Mouse (Mus musculus) forebrain, postnatal 0 days (tissue): ENCODE data around the gene Cox6b2. TPM values are rescaled to one million over a fixed set of nuclear protein-coding genes. Genes with fewer than 3 reads are reported as not detected.
A peak's percentile ranks its signal among the peaks of the same experiment; 100 is the strongest.

Experiments
- ATAC-seq: fragments of 200-750 bp; cut with Nextera tagmentation; 2 replicates; pipeline ENCODE4 v1.8.0; 2017; ENCODE audit warnings: mild to moderate bottlenecking, moderate library complexity
- DNase-seq: peaks from one replicate; pipeline ENCODE4 v3.0.0-alpha.2; 2015
- H3K27ac ChIP-seq: fragments of 300-500 bp; sonication (generic); 2 replicates; pipeline ENCODE4 v1.5.1; 2014; ENCODE audit warnings: low read depth, mild to moderate bottlenecking, antibody characterized with exemption, low read length, moderate library complexity, mixed read lengths
- H3K27me3 ChIP-seq: fragments of 300-500 bp; sonication (generic); 2 replicates; pipeline ENCODE4 v1.6.1; 2014; ENCODE audit warnings: mild to moderate bottlenecking, low read length, mixed read lengths; ENCODE audit not compliant: insufficient read depth
- H3K36me3 ChIP-seq: fragments of 300-500 bp; sonication (generic); 2 replicates; pipeline ENCODE4 v1.6.1; 2014; ENCODE audit warnings: mild to moderate bottlenecking, moderate library complexity; ENCODE audit not compliant: insufficient read depth
- H3K4me1 ChIP-seq: fragments of 300-500 bp; sonication (generic); 2 replicates; pipeline ENCODE4 v1.6.1; 2014; ENCODE audit warnings: antibody characterized with exemption; ENCODE audit not compliant: insufficient read depth
- H3K4me2 ChIP-seq: fragments of 300-500 bp; sonication (generic); 2 replicates; pipeline ENCODE4 v1.6.1; 2014; ENCODE audit warnings: low read depth, mild to moderate bottlenecking, moderate library complexity
- H3K4me3 ChIP-seq: fragments of 300-500 bp; sonication (generic); 2 replicates; pipeline ENCODE4 v1.5.1; 2014; ENCODE audit warnings: low read depth, low read length, mixed read lengths
- H3K9ac ChIP-seq: fragments of 300-500 bp; sonication (generic); 2 replicates; pipeline ENCODE4 v1.6.1; 2014; ENCODE audit warnings: mild to moderate bottlenecking
- H3K9me3 ChIP-seq: fragments of 300-500 bp; sonication (generic); 2 replicates; pipeline ENCODE4 v1.6.1; 2016; ENCODE audit warnings: low read length
- CTCF ChIP-seq: sonication (generic); IDR thresholded peaks from 2 replicates; pipeline ENCODE4 v1.5.1; 2016; ENCODE audit warnings: antibody characterized with exemption, control low read depth, low read depth
- WGBS: fragments of 180-500 bp; shearing (Covaris S2); extraction: QIAGEN DNeasy Blood & Tissue Kit; methylation state at CpG from one replicate; pipeline ENCODE4 v1.1.7; 2014; 5-methylcytosine and 5-hydroxymethylcytosine counted together
- polyA plus RNA-seq: library from polyadenylated mRNA; unstranded; fragments of >200 nt; fragmentation: Nextera tagmentation; extraction: Ambion mirVana; gene quantifications from 2 replicates; pipeline ENCODE4 v1.2.1, GENCODE M21; 2015
- total RNA-seq: library from RNA; depleted of rRNA; stranded (reverse); fragments of >200 nt; gene quantifications from 2 replicates; pipeline ENCODE4 v1.2.3, GENCODE M21; 2014; rRNA removed

The Cox6b2 gene
- total and polyA plus RNA-seq, 2 experiments from 2014 or later, result 3.8 to 23.3 TPM

DNA sequence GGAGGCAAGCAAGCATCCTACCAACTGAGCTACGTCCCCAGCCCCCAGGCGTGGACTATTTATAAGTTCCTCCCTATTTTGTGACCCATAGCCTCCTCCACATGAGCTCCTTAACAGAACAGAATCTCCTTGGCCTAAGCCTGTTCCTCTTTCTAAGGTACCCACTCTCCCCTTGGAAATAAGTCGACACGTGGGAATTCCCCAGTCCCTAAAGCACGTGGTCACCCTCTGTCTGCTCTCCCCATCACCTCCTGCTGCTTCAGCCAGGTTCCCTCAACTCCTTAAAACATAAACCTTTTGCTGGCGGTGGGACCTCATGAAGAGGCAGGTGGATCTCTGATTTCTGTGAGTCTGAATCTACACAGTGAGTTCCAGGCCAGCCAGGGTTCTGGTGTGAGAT lies 35.9 kb downstream of the Cox6b2 start:
- Histone ChIP-seq H3K4me2 (no peak overlapping the region), H3K4me3 (no peak overlapping the region), H3K36me3 (peaks cover 43% of the 10 kb centered on the region), H3K27ac (no peak overlapping the region), H3K9ac (no peak overlapping the region), H3K4me1 (no peaks in the 10 kb centered on the region), H3K9me3 (no peaks in the 10 kb centered on the region), H3K27me3 (no peaks in the 10 kb centered on the region)
- no peak for TF ChIP-seq CTCF
- DNase-seq (no peak), ATAC-seq (0 out of 2 replicates have a peak, but pooled peaks have one; percentile 18)
- WGBS, result 65% methylated on average over 6 of the region's 6 CpGs

DNA sequence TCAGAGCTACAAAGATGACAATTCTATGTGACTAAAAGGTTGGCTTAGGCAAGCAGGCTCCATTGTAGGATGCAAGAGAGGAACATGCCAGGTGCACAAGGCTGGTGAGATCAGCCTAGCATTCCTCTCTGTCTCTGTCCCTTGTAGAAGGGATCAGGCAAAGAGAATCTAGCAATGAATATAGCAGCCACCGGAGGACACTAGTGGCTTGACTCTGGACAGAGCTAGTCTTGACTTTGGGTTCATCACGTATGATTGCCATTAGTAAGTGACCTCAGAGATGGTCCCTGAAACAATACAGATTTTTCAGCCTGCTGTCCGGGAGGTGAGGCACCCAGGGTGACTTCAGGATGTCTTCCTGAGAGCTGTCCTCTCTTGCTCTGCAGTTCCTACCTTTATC lies 40.3 kb downstream of the Cox6b2 start:
- peaks cover 83% of the 10 kb centered on the region for H3K36me3 ChIP-seq
- 0 out of 2 replicates have a peak, but pooled peaks have one; percentile 13 for TF ChIP-seq CTCF
- DNase-seq (no peak), ATAC-seq (no peak)
- H3K4me1 ChIP-seq, result no peaks in the 10 kb centered on the region
- no peaks in the 10 kb centered on the region for H3K27me3 ChIP-seq
- no peak overlapping the region for H3K9ac ChIP-seq
- H3K4me3 ChIP-seq, result no peak overlapping the region
- H3K4me2 ChIP-seq, result no peak overlapping the region
- H3K9me3 ChIP-seq, result no peaks in the 10 kb centered on the region
- WGBS, result 90% methylated on average over 3 of the region's 3 CpGs
- no peak overlapping the region for H3K27ac ChIP-seq

DNA sequence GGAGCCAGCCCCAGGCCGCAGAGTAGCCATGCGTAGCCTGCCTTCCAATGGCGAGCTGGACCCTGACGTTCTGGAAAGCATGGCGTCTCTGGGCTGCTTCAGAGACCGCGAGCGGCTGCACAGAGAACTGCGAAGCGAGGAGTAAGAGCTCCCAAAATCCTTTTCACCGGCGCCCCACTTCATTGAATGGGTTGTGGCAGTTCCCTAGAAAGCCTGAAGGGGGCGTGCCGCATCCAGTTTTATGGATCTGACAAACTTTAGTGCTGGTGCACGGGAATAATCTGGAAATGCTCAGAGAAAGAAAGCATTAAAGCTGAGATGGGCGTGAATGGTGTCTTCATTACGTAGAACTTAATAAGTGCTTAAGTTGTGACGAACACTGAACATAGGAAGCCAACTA lies 47.8 kb downstream of the Cox6b2 start:
- no peaks in the 10 kb centered on the region for H3K27me3 ChIP-seq
- no peak overlapping the region for H3K4me2 ChIP-seq
- ATAC-seq (0 out of 2 replicates have a peak, but pooled peaks have one; percentile 14), DNase-seq (peak; percentile 66)
- H3K27ac ChIP-seq, result no peak overlapping the region
- H3K4me3 ChIP-seq, result no peak overlapping the region
- no peak overlapping the region for H3K9ac ChIP-seq
- peaks cover 86% of the 10 kb centered on the region for H3K36me3 ChIP-seq
- peak; percentile 70 for TF ChIP-seq CTCF
- WGBS, result 31% methylated on average over 18 of the region's 18 CpGs
- H3K9me3 ChIP-seq, result no peaks in the 10 kb centered on the region
- no peaks in the 10 kb centered on the region for H3K4me1 ChIP-seq

DNA sequence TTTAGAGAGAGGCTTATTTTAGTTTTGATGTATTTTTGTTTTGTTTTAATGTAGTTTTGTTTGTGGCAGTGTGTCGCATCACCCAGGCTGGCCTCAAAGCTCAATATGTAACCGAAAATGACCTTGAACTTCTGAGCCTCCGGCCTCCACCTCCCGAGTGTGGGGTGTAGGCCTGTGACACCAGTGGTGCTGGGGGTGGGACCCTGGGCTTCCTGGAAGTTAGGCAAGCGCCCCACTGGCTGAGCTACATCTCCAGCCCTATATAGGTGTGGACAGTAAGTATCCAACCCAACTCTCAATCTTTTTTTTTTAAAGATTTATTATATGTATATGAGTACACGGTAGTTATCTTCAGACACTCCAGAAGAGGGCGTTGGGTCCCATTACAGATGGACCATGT lies 49.7 kb downstream of the Cox6b2 start:
- Histone ChIP-seq H3K4me3 (no peak overlapping the region), H3K36me3 (peaks cover 85% of the 10 kb centered on the region), H3K4me2 (no peak overlapping the region), H3K27me3 (no peaks in the 10 kb centered on the region), H3K4me1 (no peaks in the 10 kb centered on the region), H3K9me3 (no peaks in the 10 kb centered on the region), H3K9ac (no peak overlapping the region), H3K27ac (no peak overlapping the region)
- 95% methylated on average over 7 of the region's 7 CpGs for WGBS
- ATAC-seq (no peak), DNase-seq (no peak)
- no peak for TF ChIP-seq CTCF

DNA sequence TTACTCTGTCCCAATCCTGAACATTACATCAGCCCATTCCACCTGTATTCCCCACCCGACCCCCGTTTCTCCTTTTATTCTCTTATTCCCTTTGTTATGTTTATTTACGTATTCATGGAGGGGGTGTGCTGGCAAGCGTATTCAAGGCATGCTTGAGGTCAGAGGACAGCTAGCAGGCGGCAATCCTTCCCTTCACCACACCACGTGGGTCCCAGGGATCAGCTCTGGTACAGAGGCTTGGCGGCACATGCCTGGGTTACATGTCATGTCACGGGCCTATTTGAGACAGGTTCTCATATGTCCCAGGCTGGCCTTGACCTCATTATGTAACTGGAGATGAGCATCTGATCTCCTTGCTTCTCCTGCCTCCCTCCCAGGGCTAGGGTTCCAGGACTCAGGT lies 50.6 kb downstream of the Cox6b2 start:
- DNase-seq (no peak), ATAC-seq (no peak)
- Histone ChIP-seq H3K36me3 (peaks cover 85% of the 10 kb centered on the region), H3K9me3 (no peaks in the 10 kb centered on the region), H3K9ac (no peak overlapping the region), H3K4me2 (no peak overlapping the region), H3K4me1 (no peaks in the 10 kb centered on the region), H3K27me3 (no peaks in the 10 kb centered on the region), H3K27ac (no peak overlapping the region), H3K4me3 (no peak overlapping the region)
- no peak for TF ChIP-seq CTCF
- 38% methylated on average over 8 of the region's 8 CpGs for WGBS

Other genes starting within 250 kb of the Cox6b2 start
- 0.77 and 2.9 TPM in 2 replicates for gene Tnnt1, start 236.7 kb downstream of the Cox6b2 start, total RNA-seq
- gene Tnnt1, start 236.7 kb downstream of the Cox6b2 start, polyA plus RNA-seq, result 3.4 and 3.9 TPM in 2 replicates
- 0.62 and 3.6 TPM in 2 replicates for gene Tnni3, start 228.9 kb downstream of the Cox6b2 start, total RNA-seq
- 0.89 and 1.2 TPM in 2 replicates for gene Tnni3, start 228.9 kb downstream of the Cox6b2 start, polyA plus RNA-seq
- 0.62 and 2.2 TPM in 2 replicates for gene Dnaaf3, start 220.6 kb downstream of the Cox6b2 start, total RNA-seq
- 1.3 and 2.0 TPM in 2 replicates for gene Dnaaf3, start 220.6 kb downstream of the Cox6b2 start, polyA plus RNA-seq
- gene Syt5, start 205.6 kb downstream of the Cox6b2 start, total RNA-seq, result 170 and 231 TPM in 2 replicates
- gene Syt5, start 205.6 kb downstream of the Cox6b2 start, polyA plus RNA-seq, result 301 and 305 TPM in 2 replicates
- 0.54 and 2.9 TPM in 2 replicates for gene Ptprh, start 149.1 kb downstream of the Cox6b2 start, total RNA-seq
- 1.0 and 1.1 TPM in 2 replicates for gene Ptprh, start 149.1 kb downstream of the Cox6b2 start, polyA plus RNA-seq
- 10.8 and 11.8 TPM in 2 replicates for gene Tmem86b, start 121.7 kb downstream of the Cox6b2 start, total RNA-seq
- gene Tmem86b, start 121.7 kb downstream of the Cox6b2 start, polyA plus RNA-seq, result 0.64 and 0.70 TPM in 2 replicates
- gene Ppp6r1, start 94.1 kb downstream of the Cox6b2 start, total RNA-seq, result 89.3 and 99.1 TPM in 2 replicates
- gene Ppp6r1, start 94.1 kb downstream of the Cox6b2 start, polyA plus RNA-seq, result 5.1 and 8.3 TPM in 2 replicates
- gene Hspbp1, start 68.0 kb downstream of the Cox6b2 start, total RNA-seq, result 188 and 219 TPM in 2 replicates
- 206 and 214 TPM in 2 replicates for gene Hspbp1, start 68.0 kb downstream of the Cox6b2 start, polyA plus RNA-seq
- gene Brsk1, start 62.5 kb downstream of the Cox6b2 start, total RNA-seq, result 188 and 205 TPM in 2 replicates
- 4.6 and 6.2 TPM in 2 replicates for gene Brsk1, start 62.5 kb downstream of the Cox6b2 start, polyA plus RNA-seq
- not detected in 2 replicates for gene Tmem150b, start 27.8 kb downstream of the Cox6b2 start, total RNA-seq
- 0.18 TPM in 1 of 2 replicates, not detected in the other for gene Tmem150b, start 27.8 kb downstream of the Cox6b2 start, polyA plus RNA-seq
- 36.8 and 59.1 TPM in 2 replicates for gene Kmt5c, start 13.0 kb downstream of the Cox6b2 start, total RNA-seq
- 32.3 and 35.1 TPM in 2 replicates for gene Kmt5c, start 13.0 kb downstream of the Cox6b2 start, polyA plus RNA-seq
- not detected in 2 replicates for gene Fam71e2, start 18.2 kb upstream of the Cox6b2 start, total RNA-seq
- not detected in 2 replicates for gene Fam71e2, start 18.2 kb upstream of the Cox6b2 start, polyA plus RNA-seq
- 1.2 and 2.6 TPM in 2 replicates for gene Il11, start 29.8 kb upstream of the Cox6b2 start, total RNA-seq
- 1.2 and 2.1 TPM in 2 replicates for gene Il11, start 29.8 kb upstream of the Cox6b2 start, polyA plus RNA-seq
- not detected in 2 replicates for gene Tmem190, start 29.8 kb upstream of the Cox6b2 start, total RNA-seq
- not detected in 2 replicates for gene Tmem190, start 29.8 kb upstream of the Cox6b2 start, polyA plus RNA-seq
- gene Tmem238, start 36.6 kb upstream of the Cox6b2 start, total RNA-seq, result 7.3 and 10.1 TPM in 2 replicates
- 13.3 and 15.0 TPM in 2 replicates for gene Tmem238, start 36.6 kb upstream of the Cox6b2 start, polyA plus RNA-seq
- gene Rpl28, start 39.8 kb upstream of the Cox6b2 start, total RNA-seq, result 161 and 191 TPM in 2 replicates
- 313 and 332 TPM in 2 replicates for gene Rpl28, start 39.8 kb upstream of the Cox6b2 start, polyA plus RNA-seq
- 300 and 347 TPM in 2 replicates for gene Ube2s, start 59.5 kb upstream of the Cox6b2 start, total RNA-seq
- gene Ube2s, start 59.5 kb upstream of the Cox6b2 start, polyA plus RNA-seq, result 232 and 259 TPM in 2 replicates
- gene Shisa7, start 91.6 kb upstream of the Cox6b2 start, total RNA-seq, result 52.4 and 66.6 TPM in 2 replicates
- gene Shisa7, start 91.6 kb upstream of the Cox6b2 start, polyA plus RNA-seq, result 6.8 and 9.4 TPM in 2 replicates
- 2.5 and 6.6 TPM in 2 replicates for gene Isoc2b, start 117.2 kb upstream of the Cox6b2 start, total RNA-seq
- gene Isoc2b, start 117.2 kb upstream of the Cox6b2 start, polyA plus RNA-seq, result 3.5 and 3.7 TPM in 2 replicates
- 4.8 and 4.9 TPM in 2 replicates for gene Isoc2a, start 124.1 kb upstream of the Cox6b2 start, total RNA-seq
- 0.26 and 0.39 TPM in 2 replicates for gene Isoc2a, start 124.1 kb upstream of the Cox6b2 start, polyA plus RNA-seq
- 0.48 and 0.85 TPM in 2 replicates for gene Gm36210, start 153.4 kb upstream of the Cox6b2 start, total RNA-seq
- gene Gm36210, start 153.4 kb upstream of the Cox6b2 start, polyA plus RNA-seq, result 0.29 and 0.47 TPM in 2 replicates
- 5.4 and 9.2 TPM in 2 replicates for gene Zfp628, start 162.1 kb upstream of the Cox6b2 start, total RNA-seq
- 5.8 and 6.0 TPM in 2 replicates for gene Zfp628, start 162.1 kb upstream of the Cox6b2 start, polyA plus RNA-seq
- 45.5 and 69.9 TPM in 2 replicates for gene Nat14, start 168.9 kb upstream of the Cox6b2 start, total RNA-seq
- gene Nat14, start 168.9 kb upstream of the Cox6b2 start, polyA plus RNA-seq, result 20.5 and 54.3 TPM in 2 replicates
- gene Ssc5d, start 172.7 kb upstream of the Cox6b2 start, total RNA-seq, result 0.54 and 1.7 TPM in 2 replicates
- 0.51 and 0.63 TPM in 2 replicates for gene Ssc5d, start 172.7 kb upstream of the Cox6b2 start, polyA plus RNA-seq
- not detected in 2 replicates for gene Sbk2, start 211.3 kb upstream of the Cox6b2 start, total RNA-seq
- gene Sbk2, start 211.3 kb upstream of the Cox6b2 start, polyA plus RNA-seq, result not detected in 2 replicates
- gene Sbk3, start 218.1 kb upstream of the Cox6b2 start, total RNA-seq, result 0.23 and 0.76 TPM in 2 replicates
- 0.39 and 0.76 TPM in 2 replicates for gene Sbk3, start 218.1 kb upstream of the Cox6b2 start, polyA plus RNA-seq
- gene Zfp579, start 243.1 kb upstream of the Cox6b2 start, total RNA-seq, result 34.6 and 34.7 TPM in 2 replicates
- gene Zfp579, start 243.1 kb upstream of the Cox6b2 start, polyA plus RNA-seq, result 36.7 and 42.6 TPM in 2 replicates